Mouse (Mus musculus): ENCODE measurements around the gene Lysmd4.

Gene Lysmd4

DNA sequence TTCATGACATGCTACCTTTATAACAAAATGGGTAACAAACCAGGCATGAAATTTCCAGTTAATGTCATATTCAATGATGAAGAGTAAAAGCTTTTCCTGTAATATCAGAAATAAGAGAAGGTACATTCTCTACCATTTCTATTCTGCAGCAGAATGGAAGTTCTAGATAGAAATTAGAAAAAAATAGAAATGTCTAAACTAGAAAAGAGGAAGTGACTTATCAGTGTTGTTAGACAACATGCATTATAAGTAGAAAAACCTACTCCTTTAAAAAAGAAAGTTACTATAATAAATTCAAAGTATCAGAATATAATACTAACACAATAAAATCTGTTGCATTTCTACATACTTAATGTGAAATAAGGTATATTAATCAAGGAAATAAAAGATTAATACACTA lies 96.4 kb downstream of the Lysmd4 start:
- no peak for DNase-seq (ENCODE audit: inconsistent age in 2 of 2, low spot score in 1 of 2)

DNA sequence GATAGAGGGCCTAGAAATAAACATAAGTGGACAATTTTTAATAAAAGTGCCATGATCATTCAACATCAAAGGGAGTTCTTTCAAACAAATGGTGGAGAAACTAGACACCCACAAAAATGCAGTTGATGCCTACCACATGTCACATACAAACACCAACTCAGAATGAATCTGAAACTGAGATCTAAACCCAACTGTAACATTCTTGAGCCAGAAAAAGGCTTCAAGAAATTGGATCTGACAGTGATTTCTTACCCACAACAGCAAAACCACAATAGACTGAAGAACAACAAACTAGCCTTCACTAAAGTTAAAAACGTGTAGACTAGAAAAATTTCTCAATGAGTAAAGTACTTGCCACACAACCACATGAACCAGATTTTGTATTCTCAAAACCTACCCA lies 98.0 kb downstream of the Lysmd4 start:
- no peak for DNase-seq (ENCODE audit: inconsistent age in 2 of 2, low spot score in 1 of 2)

DNA sequence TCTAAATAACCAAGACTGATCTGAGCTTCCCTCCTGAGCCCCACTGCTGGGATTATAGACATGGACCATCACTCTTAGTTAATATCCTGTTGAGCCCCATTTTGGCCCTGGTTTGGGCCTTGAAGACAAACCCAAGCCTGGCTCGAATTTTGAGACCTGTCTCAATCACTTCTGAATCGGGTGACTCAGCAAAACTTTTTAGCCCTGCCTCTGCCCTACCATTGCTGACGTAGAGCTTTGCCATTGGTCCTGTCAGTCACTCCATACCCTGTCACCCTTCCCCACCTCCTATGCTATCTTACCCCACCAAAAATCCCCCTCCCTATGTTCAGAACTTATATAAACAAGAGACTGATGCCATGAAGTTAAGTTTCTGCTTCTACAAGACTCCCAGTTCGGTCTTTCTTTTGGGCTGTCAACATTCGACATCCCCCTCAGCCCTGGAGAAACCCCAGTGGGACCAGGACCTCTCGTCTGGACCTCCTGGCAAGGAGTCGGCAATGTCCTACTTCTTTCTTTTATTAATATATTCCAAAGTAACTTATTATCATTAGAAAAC lies 119.8 kb downstream of the Lysmd4 start:
- DNase-seq (ENCODE audit: inconsistent age in 2 of 2, low spot score in 1 of 2): no peak

DNA sequence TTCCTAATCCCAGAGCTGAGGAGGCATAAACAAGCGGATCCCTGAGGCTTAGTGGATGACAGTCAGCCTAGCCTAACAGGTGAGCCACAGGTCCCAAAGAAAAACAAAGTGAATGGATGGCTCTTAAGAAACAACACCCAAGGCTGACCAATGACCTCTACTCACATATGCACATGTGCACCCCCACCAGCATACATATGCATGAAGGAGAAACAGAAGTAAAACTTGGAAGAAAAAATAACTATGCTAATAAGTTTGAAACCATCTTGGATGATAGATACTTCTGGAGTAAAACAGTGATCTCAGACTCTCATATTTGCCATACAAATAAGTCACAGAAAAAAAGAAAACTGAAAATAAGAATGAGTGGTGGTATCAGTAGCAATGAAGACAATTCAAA lies 122.1 kb downstream of the Lysmd4 start:
- DNase-seq (ENCODE audit: inconsistent age in 2 of 2, low spot score in 1 of 2): no peak

DNA sequence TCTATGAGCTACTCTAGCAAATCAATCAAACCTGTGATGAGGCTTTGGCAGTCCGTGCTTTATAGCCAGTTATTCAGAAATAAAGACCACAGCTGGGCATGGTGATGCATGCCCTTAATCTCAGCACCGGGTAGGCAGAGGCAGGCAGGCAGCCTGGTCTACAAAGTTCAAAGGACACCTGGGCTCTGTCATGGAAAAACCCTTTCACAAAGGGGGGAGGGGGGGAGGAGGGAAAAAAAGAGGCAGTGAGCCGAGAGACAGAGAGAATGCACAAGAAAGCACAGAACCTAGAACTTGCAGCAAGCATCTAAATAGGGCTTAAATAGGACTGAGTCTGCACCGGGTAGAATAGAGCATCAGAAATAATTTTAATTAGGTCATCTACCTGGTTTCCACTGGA lies 130.6 kb downstream of the Lysmd4 start:
- no peak for DNase-seq (ENCODE audit: inconsistent age in 2 of 2, low spot score in 1 of 2)

DNA sequence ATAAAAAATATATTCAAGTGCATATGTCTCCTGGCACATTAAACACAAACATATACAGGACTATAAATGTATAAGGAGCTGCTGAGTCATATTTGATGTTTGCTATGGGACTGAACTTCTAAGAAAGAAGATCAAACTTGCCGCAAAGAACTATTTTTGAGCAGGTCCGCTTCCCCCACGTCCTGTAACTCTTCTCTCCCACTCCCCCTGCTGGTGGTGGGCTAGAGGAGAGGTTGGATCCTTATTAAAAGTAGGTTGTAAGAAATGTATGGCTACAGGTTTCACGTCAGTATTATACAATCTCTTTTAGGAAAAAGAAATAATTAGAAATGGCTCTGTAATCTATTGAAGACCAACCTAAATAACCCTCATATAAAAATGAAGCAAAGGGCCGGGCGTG lies 131.3 kb downstream of the Lysmd4 start:
- no peak for DNase-seq (ENCODE audit: inconsistent age in 2 of 2, low spot score in 1 of 2)

DNA sequence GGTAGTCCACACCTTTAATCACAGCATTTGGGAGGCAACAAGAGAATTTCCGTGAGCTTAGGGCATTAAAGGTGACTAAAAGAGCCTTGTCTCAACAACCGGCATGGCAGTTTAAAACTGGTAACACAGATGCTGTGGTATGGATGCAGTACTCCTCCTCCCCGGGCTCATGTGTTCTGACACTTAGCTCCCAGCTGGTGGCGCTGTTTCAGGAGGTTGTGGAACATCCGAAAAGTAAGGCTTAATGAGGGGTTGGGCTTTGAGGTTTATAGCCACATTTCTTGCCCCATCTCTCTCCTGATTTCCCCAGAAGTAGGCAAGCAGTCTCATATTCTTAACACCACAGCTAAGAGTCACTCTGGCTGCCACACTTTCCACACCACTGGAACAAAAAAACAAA lies 133.5 kb downstream of the Lysmd4 start:
- DNase-seq (ENCODE audit: inconsistent age in 2 of 2, low spot score in 1 of 2): no peak
